Mouse (Mus musculus): ENCODE measurements around the gene Ghrhr. TPM values are rescaled to one million over a fixed set of nuclear protein-coding genes. Genes with fewer than 3 reads are reported as not detected.

Ghrhr gene
- polyA plus RNA-seq, 1 experiment from 2014 or later = not detected

DNA sequence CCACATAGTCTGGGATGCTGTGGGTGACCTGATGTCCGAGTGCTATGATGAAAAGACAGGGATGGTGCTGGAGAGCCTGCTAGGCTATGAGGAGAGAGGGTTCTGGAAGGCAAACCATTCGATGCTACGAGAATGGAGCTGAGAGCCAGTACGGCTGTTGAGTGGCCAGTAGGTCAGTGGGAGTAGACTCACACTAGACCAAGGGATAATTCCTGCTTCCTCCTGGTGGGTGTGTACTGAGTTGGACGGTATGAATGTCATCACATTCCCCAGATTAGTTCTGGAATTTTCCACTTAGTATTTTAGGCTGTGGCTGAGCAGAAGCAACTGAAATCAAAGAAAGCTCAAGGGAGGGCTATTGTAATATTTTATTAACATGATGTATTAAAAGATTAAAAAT is 34.9 kb downstream of the Ghrhr start:
- Histone ChIP-seq H3K36me3 (ENCODE audit: control insufficient read depth, insufficient read depth, low read length) (no peaks in the 10 kb centered on the region), H3K4me2 (no peak overlapping the region), H3K27ac (ENCODE audit: low read depth, low read length) (no peak overlapping the region), H3K4me3 (ENCODE audit: low read depth, low read length) (no peak overlapping the region), H3K4me1 (replicated peaks; ENCODE audit: control insufficient read depth, insufficient read depth, low read length) (no peaks in the 10 kb centered on the region), H3K9ac (ENCODE audit: low read depth, low read length) (no peak overlapping the region), H3K9me3 (ENCODE audit: control insufficient read depth, low read length) (no peaks in the 10 kb centered on the region), H3K27me3 (replicated peaks; ENCODE audit: control insufficient read depth, insufficient read depth, low read length) (no peaks in the 10 kb centered on the region)
- DNase-seq (ENCODE audit: low spot score) (no peak), ATAC-seq (replicated peaks; ENCODE audit: low FRiP score) (no peak)
- 70% methylated on average over 5 of the region's 5 CpGs for WGBS

DNA sequence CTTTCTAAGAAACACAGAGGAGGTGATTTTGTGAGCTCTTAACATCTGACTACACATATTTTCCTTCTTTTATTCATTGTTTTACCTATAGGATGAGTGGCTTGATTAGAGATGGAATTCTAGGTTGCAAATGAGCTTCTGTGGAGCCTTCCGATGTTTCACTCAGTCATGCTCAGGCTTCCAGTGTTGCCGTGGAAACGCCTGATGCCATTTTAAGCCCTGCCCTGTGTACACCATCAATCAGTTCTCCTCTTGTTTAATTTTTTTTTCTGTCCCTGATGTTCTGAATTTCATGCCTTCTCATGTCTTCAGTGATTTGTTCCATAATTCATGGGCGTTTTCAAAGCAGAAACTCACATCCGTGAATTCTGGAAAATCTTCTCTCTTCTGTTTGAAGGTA is 40.1 kb downstream of the Ghrhr start:
- H3K27me3 ChIP-seq (replicated peaks; ENCODE audit: control insufficient read depth, insufficient read depth, low read length) = no peaks in the 10 kb centered on the region
- H3K27ac ChIP-seq (ENCODE audit: low read depth, low read length) = no peak overlapping the region
- H3K4me3 ChIP-seq (ENCODE audit: low read depth, low read length) = no peak overlapping the region
- DNase-seq (ENCODE audit: low spot score) = no peak
- H3K36me3 ChIP-seq (ENCODE audit: control insufficient read depth, insufficient read depth, low read length) = no peaks in the 10 kb centered on the region
- no peak for ATAC-seq (replicated peaks; ENCODE audit: low FRiP score)
- no peak overlapping the region for H3K9ac ChIP-seq (ENCODE audit: low read depth, low read length)
- no peaks in the 10 kb centered on the region for H3K9me3 ChIP-seq (ENCODE audit: control insufficient read depth, low read length)
- H3K4me1 ChIP-seq (replicated peaks; ENCODE audit: control insufficient read depth, insufficient read depth, low read length) = no peaks in the 10 kb centered on the region
- H3K4me2 ChIP-seq = no peak overlapping the region
- WGBS = 77% methylated on average over 5 of the region's 5 CpGs

DNA sequence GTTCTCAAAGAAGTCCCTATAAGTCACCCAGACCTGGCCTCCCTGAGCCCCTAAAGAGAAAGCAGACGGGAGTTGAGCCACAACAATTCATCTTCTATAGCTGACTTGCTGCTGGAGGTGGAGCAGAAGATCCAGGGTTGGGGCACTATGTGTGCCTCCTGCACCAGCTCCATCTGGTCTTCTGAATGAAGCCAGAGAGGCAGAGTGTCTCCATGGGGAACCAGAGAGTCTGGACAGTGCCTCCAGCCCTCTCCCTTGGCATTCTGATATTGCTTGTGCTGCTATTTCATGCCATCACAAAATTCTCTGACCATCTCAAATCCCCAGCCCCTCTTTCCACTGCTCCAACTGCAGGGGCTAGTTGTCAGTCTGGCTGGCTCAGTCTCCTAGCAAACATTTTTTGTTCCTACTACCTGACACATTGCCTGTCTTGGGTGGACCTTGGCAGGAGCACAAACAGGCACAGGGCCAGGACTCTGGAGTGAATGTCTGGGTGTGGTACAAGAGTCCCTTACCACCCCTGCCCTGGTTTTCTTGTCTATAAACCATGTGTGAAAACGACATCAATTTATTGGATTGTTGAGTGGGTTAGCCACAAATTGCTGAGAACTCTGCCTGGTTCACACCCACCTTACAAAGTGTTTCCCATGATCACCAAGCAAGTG is 42.8 kb downstream of the Ghrhr start:
- WGBS = 44% methylated on average over 2 of the region's 2 CpGs
- DNase-seq (ENCODE audit: low spot score) (no peak), ATAC-seq (replicated peaks; ENCODE audit: low FRiP score) (no peak)
- Histone ChIP-seq H3K9me3 (ENCODE audit: control insufficient read depth, low read length) (no peaks in the 10 kb centered on the region), H3K9ac (ENCODE audit: low read depth, low read length) (no peak overlapping the region), H3K4me3 (ENCODE audit: low read depth, low read length) (no peak overlapping the region), H3K4me2 (no peak overlapping the region), H3K4me1 (replicated peaks; ENCODE audit: control insufficient read depth, insufficient read depth, low read length) (no peaks in the 10 kb centered on the region), H3K36me3 (ENCODE audit: control insufficient read depth, insufficient read depth, low read length) (no peaks in the 10 kb centered on the region), H3K27me3 (replicated peaks; ENCODE audit: control insufficient read depth, insufficient read depth, low read length) (no peaks in the 10 kb centered on the region), H3K27ac (ENCODE audit: low read depth, low read length) (no peak overlapping the region)

DNA sequence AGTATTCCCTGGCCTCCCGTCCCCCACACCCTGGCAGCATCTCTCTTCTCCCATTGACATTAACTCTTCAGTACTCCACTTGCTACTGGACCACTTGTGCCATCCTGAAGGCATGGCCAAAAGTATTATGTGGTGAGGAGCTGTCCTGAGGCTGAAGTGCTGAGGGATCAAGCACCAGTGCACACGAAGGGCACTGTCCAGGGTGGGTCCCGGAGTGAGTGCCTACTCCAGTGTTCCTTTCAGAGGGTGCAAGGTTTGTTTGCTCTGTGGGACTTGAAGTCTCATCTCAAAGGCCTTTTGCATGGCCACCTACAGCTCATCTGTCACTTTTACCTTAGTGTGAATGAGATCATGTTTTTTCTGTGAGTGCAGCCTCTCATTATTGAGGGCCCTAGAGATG is 44.3 kb downstream of the Ghrhr start:
- H3K27me3 ChIP-seq (replicated peaks; ENCODE audit: control insufficient read depth, insufficient read depth, low read length) = no peaks in the 10 kb centered on the region
- H3K9ac ChIP-seq (ENCODE audit: low read depth, low read length) = no peak overlapping the region
- H3K9me3 ChIP-seq (ENCODE audit: control insufficient read depth, low read length) = no peaks in the 10 kb centered on the region
- H3K4me2 ChIP-seq = no peak overlapping the region
- ATAC-seq (replicated peaks; ENCODE audit: low FRiP score) = no peak
- WGBS = 59% methylated on average over 3 of the region's 3 CpGs
- H3K4me1 ChIP-seq (replicated peaks; ENCODE audit: control insufficient read depth, insufficient read depth, low read length) = no peaks in the 10 kb centered on the region
- DNase-seq (ENCODE audit: low spot score) = no peak
- no peak overlapping the region for H3K4me3 ChIP-seq (ENCODE audit: low read depth, low read length)
- no peak overlapping the region for H3K27ac ChIP-seq (ENCODE audit: low read depth, low read length)
- no peaks in the 10 kb centered on the region for H3K36me3 ChIP-seq (ENCODE audit: control insufficient read depth, insufficient read depth, low read length)

DNA sequence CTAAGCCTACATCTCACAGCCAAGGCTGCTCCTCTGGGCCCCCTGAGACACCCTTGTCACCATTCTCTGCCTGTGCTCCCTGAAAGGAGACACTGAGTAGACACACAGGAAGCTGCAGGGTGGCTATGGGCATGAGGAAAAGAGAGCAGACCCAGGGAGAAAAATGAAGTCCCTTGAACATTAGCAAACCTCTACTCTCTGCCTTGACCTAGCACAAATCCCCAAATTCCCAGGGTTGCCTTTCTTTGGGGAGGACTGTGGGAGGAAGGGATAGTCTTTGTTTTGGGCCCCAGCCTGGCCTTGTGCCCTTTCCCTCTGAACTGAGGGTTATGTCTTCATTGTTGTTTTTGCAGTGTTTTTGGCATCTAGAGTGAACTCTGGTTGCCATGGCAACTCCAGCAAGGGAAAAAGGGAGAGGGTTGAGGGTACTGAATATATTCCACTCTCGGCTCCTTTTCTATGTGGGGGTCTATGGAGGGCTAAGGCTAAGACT is 44.8 kb downstream of the Ghrhr start:
- H3K27me3 ChIP-seq (replicated peaks; ENCODE audit: control insufficient read depth, insufficient read depth, low read length) = no peaks in the 10 kb centered on the region
- no peak overlapping the region for H3K4me3 ChIP-seq (ENCODE audit: low read depth, low read length)
- 63% methylated on average over 1 of the region's 1 CpGs for WGBS
- no peak overlapping the region for H3K27ac ChIP-seq (ENCODE audit: low read depth, low read length)
- ATAC-seq (replicated peaks; ENCODE audit: low FRiP score) (no peak), DNase-seq (ENCODE audit: low spot score) (no peak)
- no peaks in the 10 kb centered on the region for H3K4me1 ChIP-seq (replicated peaks; ENCODE audit: control insufficient read depth, insufficient read depth, low read length)
- H3K9ac ChIP-seq (ENCODE audit: low read depth, low read length) = no peak overlapping the region
- H3K9me3 ChIP-seq (ENCODE audit: control insufficient read depth, low read length) = no peaks in the 10 kb centered on the region
- no peak overlapping the region for H3K4me2 ChIP-seq
- H3K36me3 ChIP-seq (ENCODE audit: control insufficient read depth, insufficient read depth, low read length) = no peaks in the 10 kb centered on the region

DNA sequence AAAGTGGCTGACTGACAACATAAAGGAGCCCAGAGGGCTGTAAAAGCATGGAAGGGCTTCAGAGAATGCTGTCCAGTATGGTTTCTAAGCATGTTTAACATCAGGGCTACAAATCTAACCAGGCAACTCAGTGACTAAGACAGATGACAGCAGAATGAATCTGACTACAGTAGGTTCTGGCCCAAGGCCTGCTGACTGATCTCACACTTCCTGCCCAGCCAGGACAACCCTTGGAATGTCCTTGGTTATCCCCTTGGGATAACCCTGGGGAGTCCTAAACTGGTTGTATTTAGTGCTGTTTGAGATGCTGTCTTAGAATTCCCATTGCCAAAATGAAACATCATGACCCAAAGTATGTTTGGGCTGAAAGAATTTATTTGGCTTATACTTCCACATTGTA is 56.0 kb downstream of the Ghrhr start:
- no peaks in the 10 kb centered on the region for H3K9me3 ChIP-seq (ENCODE audit: control insufficient read depth, low read length)
- ATAC-seq (replicated peaks; ENCODE audit: low FRiP score) (no peak), DNase-seq (ENCODE audit: low spot score) (no peak)
- H3K4me3 ChIP-seq (ENCODE audit: low read depth, low read length) = no peak overlapping the region
- no peak overlapping the region for H3K4me2 ChIP-seq
- H3K9ac ChIP-seq (ENCODE audit: low read depth, low read length) = no peak overlapping the region
- H3K27ac ChIP-seq (ENCODE audit: low read depth, low read length) = no peak overlapping the region
- no peaks in the 10 kb centered on the region for H3K27me3 ChIP-seq (replicated peaks; ENCODE audit: control insufficient read depth, insufficient read depth, low read length)
- no peaks in the 10 kb centered on the region for H3K4me1 ChIP-seq (replicated peaks; ENCODE audit: control insufficient read depth, insufficient read depth, low read length)
- no peaks in the 10 kb centered on the region for H3K36me3 ChIP-seq (ENCODE audit: control insufficient read depth, insufficient read depth, low read length)

DNA sequence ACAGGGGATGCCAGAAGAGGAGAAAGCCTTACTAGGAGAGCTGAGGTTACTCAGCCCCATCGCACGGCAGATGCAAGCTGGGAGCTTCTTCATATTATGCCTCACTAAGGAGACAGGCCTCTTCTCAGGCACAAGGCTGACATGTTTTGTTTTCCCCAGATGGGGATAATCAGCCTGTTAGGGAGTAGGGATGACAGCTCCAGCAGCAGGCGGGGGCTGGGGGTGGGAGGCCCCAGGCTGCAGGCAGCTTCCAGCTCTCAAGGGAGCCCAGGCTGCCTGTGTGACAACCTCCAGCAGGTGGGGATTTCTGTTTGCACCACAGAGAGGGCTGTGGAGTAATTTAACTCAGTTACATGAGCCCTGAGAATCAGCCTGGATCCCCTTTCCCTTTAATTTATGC is 58.3 kb downstream of the Ghrhr start:
- Histone ChIP-seq H3K9ac (ENCODE audit: low read depth, low read length) (no peak overlapping the region), H3K27ac (ENCODE audit: low read depth, low read length) (no peak overlapping the region), H3K27me3 (replicated peaks; ENCODE audit: control insufficient read depth, insufficient read depth, low read length) (no peaks in the 10 kb centered on the region; the same call in 1 of the 2 replicates), H3K4me3 (ENCODE audit: low read depth, low read length) (no peak overlapping the region), H3K4me2 (no peak overlapping the region), H3K4me1 (replicated peaks; ENCODE audit: control insufficient read depth, insufficient read depth, low read length) (no peaks in the 10 kb centered on the region), H3K9me3 (ENCODE audit: control insufficient read depth, low read length) (no peaks in the 10 kb centered on the region), H3K36me3 (ENCODE audit: control insufficient read depth, insufficient read depth, low read length) (no peaks in the 10 kb centered on the region)
- WGBS = 39% methylated on average over 3 of the region's 3 CpGs
- no peak for ATAC-seq (replicated peaks; ENCODE audit: low FRiP score)
- DNase-seq (ENCODE audit: low spot score) = no peak

DNA sequence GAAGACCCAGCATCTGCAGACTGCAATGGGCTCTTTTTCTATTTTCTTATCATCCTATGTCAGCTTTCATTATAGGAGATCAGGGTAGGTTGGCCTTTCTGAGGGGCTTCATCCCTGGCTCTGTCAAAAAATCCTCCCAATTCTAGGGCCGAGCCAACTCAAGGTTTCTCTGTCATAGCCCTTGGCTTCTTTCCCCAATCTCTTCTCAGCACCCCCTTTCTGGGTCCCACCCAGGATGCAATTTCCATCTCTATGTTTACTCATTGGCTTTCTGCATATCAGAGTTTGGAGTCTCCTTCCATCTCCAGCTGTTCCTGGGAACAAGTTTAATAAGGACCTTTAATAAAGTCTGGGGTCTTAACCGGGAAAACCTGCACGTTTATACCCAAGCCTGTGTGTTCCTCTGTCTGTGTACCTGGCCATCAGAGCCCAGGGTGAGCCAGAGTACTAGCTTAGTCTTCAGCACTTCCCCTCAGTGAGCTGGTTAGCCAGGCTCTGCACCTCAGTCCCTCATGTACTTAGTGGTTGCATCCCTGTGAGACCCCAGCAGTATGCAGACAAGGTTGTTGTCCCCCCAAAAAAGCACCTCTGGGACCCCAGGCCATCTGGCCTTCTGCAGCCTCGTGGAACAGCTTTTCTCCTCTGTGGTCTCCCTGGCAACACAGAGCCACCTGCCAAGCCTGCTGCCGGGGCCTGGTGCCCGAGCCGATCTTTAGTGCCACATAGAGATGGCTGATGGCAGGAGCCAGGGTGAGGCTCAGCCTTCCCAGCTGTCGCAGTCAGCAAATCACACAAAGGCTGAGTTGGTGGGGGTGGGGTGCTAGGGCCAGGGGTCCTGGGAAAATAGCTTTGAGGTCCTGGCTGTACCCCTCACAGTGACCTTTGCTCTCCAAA is 59.4 kb downstream of the Ghrhr start:
- Histone ChIP-seq H3K9ac (ENCODE audit: low read depth, low read length) (no peak overlapping the region), H3K27me3 (replicated peaks; ENCODE audit: control insufficient read depth, insufficient read depth, low read length) (no peaks in the 10 kb centered on the region; the same call in 1 of the 2 replicates), H3K4me1 (replicated peaks; ENCODE audit: control insufficient read depth, insufficient read depth, low read length) (no peaks in the 10 kb centered on the region), H3K9me3 (ENCODE audit: control insufficient read depth, low read length) (no peaks in the 10 kb centered on the region), H3K36me3 (ENCODE audit: control insufficient read depth, insufficient read depth, low read length) (no peaks in the 10 kb centered on the region), H3K4me3 (ENCODE audit: low read depth, low read length) (no peak overlapping the region), H3K27ac (ENCODE audit: low read depth, low read length) (no peak overlapping the region), H3K4me2 (no peak overlapping the region)
- ATAC-seq (replicated peaks; ENCODE audit: low FRiP score) (no peak), DNase-seq (ENCODE audit: low spot score) (no peak)
- 70% methylated on average over 8 of the region's 8 CpGs for WGBS

DNA sequence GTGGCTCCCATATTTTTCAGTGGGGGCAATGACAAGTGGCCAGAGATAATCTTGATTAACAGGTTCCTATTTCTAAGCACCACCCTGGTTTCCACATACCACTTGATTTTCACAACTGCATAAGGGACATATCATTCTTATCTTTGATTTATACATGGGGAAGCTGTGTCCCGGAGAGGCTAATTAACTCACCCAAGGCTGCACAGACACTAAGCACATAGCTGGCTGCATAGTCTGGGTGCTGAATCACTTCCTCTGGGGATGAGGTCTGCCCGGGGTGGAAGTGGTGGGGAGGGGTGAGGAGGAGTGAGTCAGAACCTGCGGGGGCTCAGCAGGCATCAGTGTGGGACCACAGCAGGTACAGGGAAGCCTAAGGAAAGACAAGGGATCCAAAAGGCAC is 61.8 kb downstream of the Ghrhr start:
- H3K9me3 ChIP-seq (ENCODE audit: control insufficient read depth, low read length) = no peaks in the 10 kb centered on the region
- DNase-seq (ENCODE audit: low spot score) (no peak), ATAC-seq (replicated peaks; ENCODE audit: low FRiP score) (no peak)
- no peak overlapping the region for H3K4me3 ChIP-seq (ENCODE audit: low read depth, low read length)
- H3K27me3 ChIP-seq (replicated peaks; ENCODE audit: control insufficient read depth, insufficient read depth, low read length) = peaks cover 4% of the 10 kb centered on the region; the same call in 1 of the 2 replicates
- H3K27ac ChIP-seq (ENCODE audit: low read depth, low read length) = no peak overlapping the region
- H3K9ac ChIP-seq (ENCODE audit: low read depth, low read length) = no peak overlapping the region
- 14% methylated on average over 3 of the region's 3 CpGs for WGBS
- no peaks in the 10 kb centered on the region for H3K36me3 ChIP-seq (ENCODE audit: control insufficient read depth, insufficient read depth, low read length)
- H3K4me1 ChIP-seq (replicated peaks; ENCODE audit: control insufficient read depth, insufficient read depth, low read length) = no peaks in the 10 kb centered on the region
- H3K4me2 ChIP-seq = no peak overlapping the region
